Mouse (Mus musculus): ENCODE measurements around the gene Arhgap25.

Arhgap25 gene

DNA sequence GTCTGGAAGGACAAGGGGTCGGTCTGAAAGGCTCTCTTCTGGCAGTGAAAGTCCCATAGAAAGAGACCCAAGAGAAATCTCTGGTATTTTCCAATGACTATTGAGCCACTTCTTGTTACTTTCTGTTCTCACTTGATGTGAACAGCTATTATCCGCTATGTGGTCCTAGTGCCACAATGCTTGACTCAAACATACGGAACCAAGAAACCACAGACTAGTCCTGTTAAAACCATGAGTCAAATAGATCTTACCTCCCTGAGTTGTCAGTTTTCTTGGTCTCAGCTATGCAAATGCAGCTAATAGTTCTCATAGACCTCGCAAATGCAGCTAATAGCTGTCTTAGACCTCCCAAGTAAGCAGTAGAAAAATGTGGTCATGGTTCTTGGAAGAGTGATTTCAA lies 85.8 kb downstream of the Arhgap25 start:
- DNase-seq (ENCODE audit: low read depth, low spot score), result no peak

- DNase-seq (ENCODE audit: low read depth, low spot score), result no peak
These were observed 87.8 kb downstream of the Arhgap25 start for GRCm38 (mm10) chr6:87445222-87445621.

GRCm38 (mm10) chr6:87443253-87443652 lies 89.8 kb downstream of the Arhgap25 start:
- DNase-seq (ENCODE audit: low read depth, low spot score), result no peak

- DNase-seq (ENCODE audit: low read depth, low spot score), result no peak
These were observed 96.3 kb downstream of the Arhgap25 start for GRCm38 (mm10) chr6:87436745-87437144.

DNA sequence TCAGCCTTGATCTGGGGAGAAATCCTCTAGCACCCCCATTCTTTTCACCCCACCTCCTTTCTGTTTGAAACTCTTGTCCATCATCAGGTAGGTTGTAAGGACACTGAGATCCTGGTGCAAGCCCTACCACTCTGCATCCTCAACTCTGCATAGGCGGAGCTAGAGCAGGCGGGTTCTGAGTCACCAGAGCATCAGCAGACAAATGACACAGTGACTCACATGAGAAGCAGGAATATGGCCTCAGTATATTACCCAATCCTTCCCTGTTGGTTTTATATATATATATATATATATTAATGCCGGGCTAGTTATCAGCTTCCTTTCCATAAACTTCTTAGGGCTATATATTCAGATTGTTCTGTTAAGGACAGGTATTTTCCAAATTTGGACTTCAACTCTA lies 97.3 kb downstream of the Arhgap25 start:
- no peak for DNase-seq (ENCODE audit: low read depth, low spot score)

- no peak for DNase-seq (ENCODE audit: low read depth, low spot score)
These were observed 104.5 kb downstream of the Arhgap25 start, which contains the start of gene Bmp10 for GRCm38 (mm10) chr6:87428487-87429044. Gene Bmp10, plus strand, starts transcription at chr6:87428994.

DNA sequence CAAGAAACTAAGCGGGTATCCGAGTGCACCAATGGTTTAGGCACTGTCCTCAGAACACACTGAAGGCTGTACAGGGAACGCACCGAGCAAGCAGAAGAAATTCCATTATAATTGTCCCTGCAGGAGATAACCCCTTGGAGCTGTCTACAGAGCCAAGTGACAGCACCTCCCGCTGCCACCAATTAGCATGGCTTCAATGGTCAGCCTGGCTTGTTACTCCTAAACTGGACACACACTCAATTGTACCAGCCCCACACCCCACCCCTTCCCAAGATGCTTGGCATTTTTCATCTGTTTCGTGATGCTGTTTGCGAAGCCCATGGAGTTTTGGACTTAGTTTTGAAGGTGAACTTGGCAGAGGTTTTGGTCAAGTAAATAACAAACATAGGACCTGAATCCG lies 105.4 kb downstream of the Arhgap25 start:
- DNase-seq (ENCODE audit: low read depth, low spot score), result no peak

DNA sequence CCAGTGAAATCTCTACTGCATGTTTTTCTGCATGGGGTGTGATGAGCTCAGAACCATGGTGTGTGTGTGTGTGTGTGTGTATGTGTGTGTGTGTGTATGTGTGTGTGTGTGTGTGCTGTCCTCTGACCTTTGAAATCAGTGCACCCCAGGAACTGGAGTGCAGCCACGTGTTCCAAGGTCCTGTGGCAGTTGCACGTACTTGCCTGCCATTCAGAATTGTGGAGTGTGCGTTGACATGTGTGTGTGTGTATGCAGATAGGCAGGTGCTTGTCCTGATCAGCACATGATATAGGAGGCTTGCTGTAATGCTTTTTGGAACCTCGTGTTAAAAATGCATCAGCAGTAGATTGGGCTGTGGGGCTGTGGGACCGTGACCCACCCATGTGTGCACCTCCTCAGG lies 106.1 kb downstream of the Arhgap25 start:
- no peak for DNase-seq (ENCODE audit: low read depth, low spot score)

GRCm38 (mm10) chr6:87424037-87424816 lies 108.8 kb downstream of the Arhgap25 start:
- DNase-seq (ENCODE audit: low read depth, low spot score), result no peak

- no peak for DNase-seq (ENCODE audit: low read depth, low spot score)
These were observed 110.8 kb downstream of the Arhgap25 start for GRCm38 (mm10) chr6:87422304-87422703.

DNA sequence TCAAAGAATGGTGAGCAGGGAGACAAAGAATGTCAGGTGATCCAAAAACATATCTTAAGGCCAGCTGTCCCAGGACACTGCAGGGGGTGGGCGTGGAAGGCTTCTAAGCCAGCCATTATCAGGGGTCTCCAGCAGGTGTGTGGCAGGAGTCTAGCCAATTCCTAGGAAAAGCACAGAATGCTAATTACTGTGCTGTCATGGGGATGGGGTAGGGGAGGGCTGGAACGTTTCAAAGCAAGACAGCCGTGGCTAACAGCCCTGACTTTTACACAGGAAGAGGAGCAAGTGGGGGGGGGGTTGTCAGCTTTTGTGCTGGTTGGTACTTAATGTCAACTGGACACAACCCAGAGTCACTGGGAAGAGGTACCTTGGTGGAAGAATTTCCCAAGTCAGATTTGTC lies 121.0 kb downstream of the Arhgap25 start:
- no peak for DNase-seq (ENCODE audit: low read depth, low spot score)

All from c-Kit-negative CD71-positive TER-119-positive erythroid progenitor cells, embryonic 14.5 days (primary cell).